Mouse (Mus musculus) frontal cortex, adult (tissue): ENCODE measurements around the gene Catsper2.

Source experiments
- ATAC-seq: cut with Nextera tagmentation; 2 replicates; pipeline ENCODE4 v1.9.2; 2017; ENCODE audit warnings: mild to moderate bottlenecking, moderate library complexity, mixed read lengths; ENCODE audit not compliant: low TSS enrichment

Gene Catsper2

DNA sequence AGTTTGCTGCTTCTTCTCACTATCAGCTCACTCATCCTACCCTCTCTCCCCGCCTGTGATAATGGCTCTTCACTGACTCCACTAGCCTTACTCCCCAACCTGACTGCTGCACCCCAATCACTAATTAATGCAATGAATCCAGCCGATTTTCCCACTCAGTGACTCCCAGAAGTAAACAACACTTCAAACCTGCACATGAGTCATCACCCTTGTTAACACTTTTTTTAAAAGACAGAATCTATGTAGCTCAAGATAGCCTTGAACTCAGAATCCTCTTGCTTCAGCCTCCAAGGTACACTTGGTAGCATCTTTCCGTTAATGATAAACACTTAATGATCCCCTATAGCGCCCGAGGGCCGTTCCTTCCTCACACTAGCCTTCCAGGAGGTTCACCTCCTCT, 59.2 kb downstream of the Catsper2 start:
- ATAC-seq, result no peak

DNA sequence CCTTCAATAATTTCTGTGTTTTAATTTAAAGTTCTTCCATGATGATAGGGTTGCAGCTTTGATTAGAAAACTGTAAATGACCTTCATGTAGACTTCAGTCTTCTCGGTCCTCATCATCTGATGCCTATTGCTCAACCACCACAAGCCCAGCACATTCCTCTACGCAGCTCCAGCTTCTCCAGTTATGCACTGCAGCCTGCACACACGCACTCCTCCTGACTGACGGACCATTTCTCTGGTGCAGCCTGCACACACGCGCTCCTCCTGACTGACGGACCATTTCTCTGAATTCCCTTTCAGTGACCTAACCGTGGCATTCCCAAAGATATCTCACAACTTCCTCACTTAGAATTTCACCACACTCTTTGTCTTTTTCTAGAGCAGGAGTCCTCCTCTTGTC, 60.4 kb downstream of the Catsper2 start:
- ATAC-seq, result no peak
